Mouse (Mus musculus): ENCODE measurements around the gene Ptpre. TPM values are rescaled to one million over a fixed set of nuclear protein-coding genes. Genes with fewer than 3 reads are reported as not detected.

Gene Ptpre
- polyA plus RNA-seq, 1 experiment from 2014 or later = 2.4 TPM

DNA sequence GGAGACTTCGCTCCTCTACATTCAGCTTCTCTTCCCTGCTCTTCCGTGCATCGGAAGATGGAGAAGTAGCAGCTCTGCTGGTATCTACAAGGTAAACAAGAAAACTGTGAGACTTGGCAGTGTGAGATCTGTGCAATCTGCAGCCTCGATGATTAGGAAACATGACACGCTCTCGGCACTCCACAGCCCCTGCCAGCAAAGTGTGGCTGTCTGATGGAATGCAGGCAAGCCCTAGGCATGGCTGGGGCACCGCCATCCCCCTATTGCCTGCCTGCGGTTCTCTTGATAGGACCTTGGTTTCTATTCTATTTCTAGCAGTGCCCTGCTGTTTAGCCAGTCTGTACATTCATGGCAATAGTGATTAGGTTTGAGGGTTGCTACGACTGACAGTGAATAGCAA is 59.7 kb downstream of the Ptpre start:
- WGBS = 37% methylated on average over 9 of the region's 9 CpGs
- Histone ChIP-seq H3K27me3 (replicated peaks; ENCODE audit: control insufficient read depth, insufficient read depth, low read length) (no peaks in the 10 kb centered on the region), H3K36me3 (ENCODE audit: control insufficient read depth, insufficient read depth, low read length) (no peaks in the 10 kb centered on the region), H3K9me3 (ENCODE audit: control insufficient read depth, low read length) (no peaks in the 10 kb centered on the region), H3K9ac (ENCODE audit: low read depth, low read length) (no peak overlapping the region), H3K27ac (ENCODE audit: low read length) (no peak overlapping the region), H3K4me2 (ENCODE audit: low read depth, low read length) (no peak overlapping the region; the same call in 1 of the 2 replicates), H3K4me1 (ENCODE audit: control insufficient read depth, insufficient read depth, low read length) (peaks cover 21% of the 10 kb centered on the region), H3K4me3 (ENCODE audit: low read length) (no peak overlapping the region)
- peak; percentile 52; the same call in 1 of the 2 replicates for ATAC-seq

DNA sequence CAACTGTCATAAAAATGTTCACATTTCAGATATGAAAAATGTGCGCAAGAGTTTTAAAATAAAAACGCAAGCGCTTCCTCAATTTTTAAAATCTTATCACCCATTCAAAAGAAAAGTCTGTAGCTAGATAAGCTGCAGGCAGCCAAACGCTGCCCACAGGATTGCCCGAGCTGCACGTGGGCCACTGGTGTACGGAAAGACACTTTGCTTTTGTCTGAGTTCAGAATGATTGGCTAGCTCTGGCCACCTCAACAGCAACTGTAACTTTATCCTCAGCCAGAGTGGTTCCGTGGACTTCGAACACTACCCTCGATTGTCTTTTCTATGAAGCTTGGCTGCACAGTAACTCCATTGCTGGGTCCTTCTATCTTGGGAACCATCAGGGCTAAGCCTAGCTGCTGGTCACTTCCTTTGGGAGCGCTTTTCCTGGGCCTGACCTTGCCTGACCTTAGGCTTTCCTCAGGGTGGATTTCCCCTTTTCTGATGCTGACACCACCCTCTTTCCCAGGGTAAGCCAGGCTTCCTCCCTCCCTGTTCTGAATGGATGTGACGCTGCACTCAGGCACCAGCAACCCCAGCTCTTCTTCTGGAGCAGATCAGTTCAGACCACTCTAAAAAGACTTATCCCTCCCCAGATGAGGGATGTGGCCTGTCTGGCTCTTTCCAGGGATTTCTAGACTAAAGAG is 60.5 kb downstream of the Ptpre start:
- no peak overlapping the region for H3K4me2 ChIP-seq (ENCODE audit: low read depth, low read length)
- H3K4me1 ChIP-seq (ENCODE audit: control insufficient read depth, insufficient read depth, low read length) = peaks cover 21% of the 10 kb centered on the region
- H3K9ac ChIP-seq (ENCODE audit: low read depth, low read length) = no peak overlapping the region

DNA sequence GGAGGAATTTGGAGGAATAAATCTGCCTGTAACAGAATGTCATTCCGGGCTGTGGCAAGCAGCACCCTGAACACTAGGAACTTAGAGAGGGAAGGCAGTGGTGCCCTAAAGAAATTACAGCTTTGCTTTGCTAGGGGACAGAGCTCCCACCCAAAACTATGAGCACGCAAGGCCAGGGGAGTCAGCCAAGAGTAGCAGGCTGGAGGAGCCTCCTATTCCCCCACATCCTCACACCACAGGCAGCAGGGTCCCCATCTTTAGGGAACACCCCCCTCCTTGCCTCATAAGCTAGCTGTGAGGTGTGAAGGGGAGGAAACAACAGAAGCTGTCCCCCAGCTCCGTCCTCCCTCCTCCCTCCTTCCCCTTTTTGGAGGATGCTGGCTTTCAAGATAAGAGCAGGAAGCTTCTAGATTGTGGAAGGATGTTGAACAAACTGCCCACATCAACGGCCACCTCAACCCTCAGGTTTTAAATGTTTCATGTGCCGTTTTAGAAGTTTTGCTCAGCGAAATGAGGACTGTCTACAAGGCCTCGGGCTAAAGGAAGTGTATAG is 61.1 kb downstream of the Ptpre start:
- ATAC-seq = no peak
- Histone ChIP-seq H3K9me3 (ENCODE audit: control insufficient read depth, low read length) (no peaks in the 10 kb centered on the region), H3K9ac (ENCODE audit: low read depth, low read length) (no peak overlapping the region), H3K4me1 (ENCODE audit: control insufficient read depth, insufficient read depth, low read length) (peaks cover 21% of the 10 kb centered on the region), H3K27ac (ENCODE audit: low read length) (no peak overlapping the region), H3K4me3 (ENCODE audit: low read length) (no peak overlapping the region), H3K36me3 (ENCODE audit: control insufficient read depth, insufficient read depth, low read length) (no peaks in the 10 kb centered on the region), H3K27me3 (replicated peaks; ENCODE audit: control insufficient read depth, insufficient read depth, low read length) (no peaks in the 10 kb centered on the region), H3K4me2 (ENCODE audit: low read depth, low read length) (no peak overlapping the region)
- WGBS = 63% methylated on average over 7 of the region's 7 CpGs

More for the DNA sequence above, 60.5 kb downstream of the Ptpre start:
- Histone ChIP-seq H3K9me3 (ENCODE audit: control insufficient read depth, low read length) (no peaks in the 10 kb centered on the region), H3K4me3 (ENCODE audit: low read length) (no peak overlapping the region), H3K36me3 (ENCODE audit: control insufficient read depth, insufficient read depth, low read length) (no peaks in the 10 kb centered on the region), H3K27me3 (replicated peaks; ENCODE audit: control insufficient read depth, insufficient read depth, low read length) (no peaks in the 10 kb centered on the region), H3K27ac (ENCODE audit: low read length) (no peak overlapping the region)
- WGBS = 47% methylated on average over 12 of the region's 12 CpGs
- peak; percentile 68 for ATAC-seq

DNA sequence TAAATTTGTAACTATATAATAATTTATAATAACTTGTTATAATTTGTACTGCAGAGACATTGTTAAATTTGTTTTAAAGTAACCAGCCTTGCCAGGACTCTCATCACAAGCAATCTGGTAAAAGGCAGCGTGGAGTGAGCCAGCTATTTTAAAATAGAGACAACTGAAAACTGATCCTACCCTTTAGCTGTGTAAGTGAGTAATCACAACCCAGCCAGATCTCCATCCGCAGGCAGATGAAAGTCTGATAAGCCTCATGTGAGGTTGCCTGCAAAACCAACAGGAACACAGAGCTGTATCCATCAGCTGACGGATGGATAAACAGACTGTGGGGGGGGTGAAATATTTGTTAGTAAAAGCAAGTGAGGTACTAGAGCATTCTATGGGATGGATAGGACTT is 62.8 kb downstream of the Ptpre start:
- Histone ChIP-seq H3K4me1 (ENCODE audit: control insufficient read depth, insufficient read depth, low read length) (peaks cover 21% of the 10 kb centered on the region), H3K9me3 (ENCODE audit: control insufficient read depth, low read length) (no peaks in the 10 kb centered on the region), H3K4me3 (ENCODE audit: low read length) (no peak overlapping the region), H3K4me2 (ENCODE audit: low read depth, low read length) (no peak overlapping the region), H3K27me3 (replicated peaks; ENCODE audit: control insufficient read depth, insufficient read depth, low read length) (no peaks in the 10 kb centered on the region), H3K27ac (ENCODE audit: low read length) (no peak overlapping the region), H3K36me3 (ENCODE audit: control insufficient read depth, insufficient read depth, low read length) (no peaks in the 10 kb centered on the region), H3K9ac (ENCODE audit: low read depth, low read length) (no peak overlapping the region)
- no peak for ATAC-seq
- WGBS = 60% methylated on average over 3 of the region's 3 CpGs

DNA sequence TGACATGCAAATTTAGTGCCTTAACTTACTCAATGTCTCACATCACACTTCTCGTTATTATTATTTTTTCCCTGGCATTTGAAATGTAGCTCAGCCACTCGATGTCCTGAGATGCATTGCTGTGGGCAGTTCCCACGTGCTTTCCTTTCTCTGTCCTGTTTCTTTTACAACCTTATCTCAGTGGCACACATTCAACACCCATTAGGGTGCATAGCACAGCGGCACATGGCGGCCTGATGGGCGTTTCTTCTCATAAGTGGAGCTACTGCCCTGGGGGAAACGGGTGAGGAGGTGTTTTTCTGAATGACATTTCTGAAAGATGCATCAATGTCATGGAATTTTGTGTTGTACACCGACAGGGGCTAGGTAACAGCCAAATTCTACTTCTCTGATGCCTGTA is 64.3 kb downstream of the Ptpre start:
- Histone ChIP-seq H3K4me1 (ENCODE audit: control insufficient read depth, insufficient read depth, low read length) (peaks cover 14% of the 10 kb centered on the region), H3K36me3 (ENCODE audit: control insufficient read depth, insufficient read depth, low read length) (no peaks in the 10 kb centered on the region), H3K9ac (ENCODE audit: low read depth, low read length) (no peak overlapping the region), H3K4me3 (ENCODE audit: low read length) (no peak overlapping the region), H3K9me3 (ENCODE audit: control insufficient read depth, low read length) (no peaks in the 10 kb centered on the region), H3K27ac (ENCODE audit: low read length) (no peak overlapping the region), H3K4me2 (ENCODE audit: low read depth, low read length) (no peak overlapping the region), H3K27me3 (replicated peaks; ENCODE audit: control insufficient read depth, insufficient read depth, low read length) (no peaks in the 10 kb centered on the region)
- WGBS = 83% methylated on average over 8 of the region's 8 CpGs
- no peak for ATAC-seq

DNA sequence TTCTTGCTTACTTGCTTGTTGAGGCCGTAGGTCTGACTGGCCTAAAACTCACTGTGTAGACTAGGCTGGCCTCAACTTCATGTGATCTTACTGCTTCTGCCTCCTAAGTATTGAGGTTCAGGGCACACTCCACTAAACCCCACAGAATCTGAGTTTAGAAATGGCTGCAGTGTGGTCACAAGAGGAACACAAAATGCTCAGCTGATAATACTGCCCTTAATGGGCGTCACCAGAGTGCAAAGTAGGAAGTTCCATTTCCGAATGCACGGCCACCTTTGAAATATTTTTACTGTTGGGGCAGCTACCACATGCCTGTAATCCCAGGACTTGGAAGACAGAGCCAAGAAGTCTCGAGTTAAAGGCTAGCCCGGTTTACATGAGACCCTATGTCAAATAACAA is 65.0 kb downstream of the Ptpre start:
- Histone ChIP-seq H3K36me3 (ENCODE audit: control insufficient read depth, insufficient read depth, low read length) (no peaks in the 10 kb centered on the region), H3K27me3 (replicated peaks; ENCODE audit: control insufficient read depth, insufficient read depth, low read length) (no peaks in the 10 kb centered on the region), H3K4me3 (ENCODE audit: low read length) (no peak overlapping the region), H3K9me3 (ENCODE audit: control insufficient read depth, low read length) (no peaks in the 10 kb centered on the region), H3K4me2 (ENCODE audit: low read depth, low read length) (no peak overlapping the region), H3K9ac (ENCODE audit: low read depth, low read length) (no peak overlapping the region), H3K27ac (ENCODE audit: low read length) (no peak overlapping the region), H3K4me1 (ENCODE audit: control insufficient read depth, insufficient read depth, low read length) (peaks cover 7% of the 10 kb centered on the region)
- no peak for ATAC-seq
- 87% methylated on average over 6 of the region's 6 CpGs for WGBS

DNA sequence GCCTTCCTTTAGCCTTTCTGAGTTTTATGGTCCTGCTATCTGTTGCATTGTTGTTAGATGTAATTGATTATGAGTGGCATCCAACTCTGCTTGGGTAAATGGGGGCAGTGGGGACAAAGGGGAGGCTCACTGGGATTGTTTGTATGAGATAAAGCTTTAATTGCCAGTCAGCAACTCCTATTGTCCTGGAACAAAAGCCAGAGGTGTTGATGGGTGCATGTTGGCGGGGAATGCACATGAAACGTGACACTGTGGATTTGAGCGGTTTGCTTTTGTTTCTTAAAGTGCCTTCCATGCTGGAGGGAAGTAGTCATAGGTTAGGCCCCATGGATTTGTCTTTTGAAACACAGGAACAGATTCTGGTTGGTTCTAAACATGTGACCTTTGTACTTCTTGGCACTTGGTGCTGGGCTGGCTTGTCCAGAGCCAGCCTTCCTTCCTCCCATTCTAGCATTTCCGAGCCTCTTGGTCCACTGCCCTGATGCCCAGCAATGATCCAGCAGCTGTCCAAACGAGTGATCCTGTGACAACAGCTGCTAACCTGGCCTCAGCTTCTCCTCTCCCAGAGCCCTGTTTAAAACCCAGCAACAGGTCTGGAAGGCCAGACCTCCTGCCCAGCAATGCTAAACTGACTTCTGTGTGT is 65.7 kb downstream of the Ptpre start:
- Histone ChIP-seq H3K4me1 (ENCODE audit: control insufficient read depth, insufficient read depth, low read length) (peaks cover 4% of the 10 kb centered on the region), H3K9me3 (ENCODE audit: control insufficient read depth, low read length) (no peaks in the 10 kb centered on the region), H3K27ac (ENCODE audit: low read length) (0 out of 2 replicates have a peak overlapping the region, but pooled peaks have one; percentile 8), H3K27me3 (replicated peaks; ENCODE audit: control insufficient read depth, insufficient read depth, low read length) (no peaks in the 10 kb centered on the region), H3K4me2 (ENCODE audit: low read depth, low read length) (no peak overlapping the region), H3K4me3 (ENCODE audit: low read length) (no peak overlapping the region), H3K36me3 (ENCODE audit: control insufficient read depth, insufficient read depth, low read length) (no peaks in the 10 kb centered on the region), H3K9ac (ENCODE audit: low read depth, low read length) (no peak overlapping the region)
- WGBS = 48% methylated on average over 5 of the region's 5 CpGs
- ATAC-seq = no peak

DNA sequence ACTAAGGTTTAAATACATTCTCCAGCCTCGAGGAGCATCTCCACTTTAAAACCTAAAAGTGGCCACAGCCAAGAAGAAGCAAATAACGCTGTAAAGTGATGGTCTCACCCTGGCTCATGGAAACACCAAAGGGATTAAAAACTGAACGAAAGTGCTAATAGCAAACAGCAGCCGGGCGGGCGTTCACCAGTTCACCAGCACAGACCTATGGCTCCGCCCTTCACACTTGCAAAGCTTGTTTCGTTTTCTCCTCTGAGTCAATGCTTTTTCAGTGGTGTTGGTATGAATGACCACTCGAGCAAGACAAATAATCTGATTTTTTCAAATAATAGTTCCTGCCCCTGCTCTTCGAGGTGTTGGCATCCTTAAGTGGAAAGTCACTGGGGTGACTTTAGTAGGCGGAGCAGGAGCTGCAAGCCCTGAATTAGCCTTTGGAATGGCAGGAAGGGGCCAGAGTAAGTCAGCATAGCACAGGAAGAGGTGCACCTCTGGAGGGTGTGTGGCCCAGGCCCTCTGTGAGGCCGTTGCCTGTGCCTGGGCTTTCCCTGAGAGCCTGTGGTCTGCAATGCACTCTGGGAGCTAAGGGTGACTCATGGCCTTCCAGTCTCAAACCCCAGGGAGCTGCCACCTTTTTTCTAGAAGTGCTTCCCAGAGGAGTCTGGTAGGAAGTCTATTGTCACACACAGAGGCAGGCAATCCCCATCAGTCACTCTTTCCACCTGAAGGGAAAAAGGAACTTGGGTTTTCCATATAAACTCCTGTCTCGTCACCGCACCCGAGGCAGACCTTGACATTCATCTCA is 67.9 kb downstream of the Ptpre start:
- Histone ChIP-seq H3K36me3 (ENCODE audit: control insufficient read depth, insufficient read depth, low read length) (no peaks in the 10 kb centered on the region), H3K4me3 (ENCODE audit: low read length) (no peak overlapping the region), H3K9me3 (ENCODE audit: control insufficient read depth, low read length) (no peaks in the 10 kb centered on the region), H3K4me2 (ENCODE audit: low read depth, low read length) (peak overlapping the region; percentile 34), H3K27ac (ENCODE audit: low read length) (peak overlapping the region; percentile 64), H3K4me1 (ENCODE audit: control insufficient read depth, insufficient read depth, low read length) (peaks cover 14% of the 10 kb centered on the region), H3K9ac (ENCODE audit: low read depth, low read length) (peak overlapping the region; percentile 48; the same call in 1 of the 2 replicates), H3K27me3 (replicated peaks; ENCODE audit: control insufficient read depth, insufficient read depth, low read length) (no peaks in the 10 kb centered on the region)
- peak; percentile 82 for ATAC-seq
- WGBS = 53% methylated on average over 15 of the region's 15 CpGs

DNA sequence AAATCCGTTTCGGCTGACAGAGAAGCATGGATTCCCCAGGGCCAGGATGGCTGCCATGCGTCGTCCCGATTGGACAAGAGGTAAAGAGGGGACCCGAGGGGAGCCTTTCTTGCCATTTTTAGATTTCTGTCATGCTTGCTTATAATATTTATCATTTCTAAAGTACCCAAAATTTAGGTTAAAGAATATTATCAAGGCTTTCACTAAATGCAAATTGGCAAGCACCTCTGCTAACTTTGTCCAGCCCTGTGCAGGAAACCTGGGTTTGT is 68.5 kb downstream of the Ptpre start:
- Histone ChIP-seq H3K4me2 (ENCODE audit: low read depth, low read length) (no peak overlapping the region), H3K4me1 (ENCODE audit: control insufficient read depth, insufficient read depth, low read length) (peaks cover 14% of the 10 kb centered on the region), H3K36me3 (ENCODE audit: control insufficient read depth, insufficient read depth, low read length) (no peaks in the 10 kb centered on the region), H3K4me3 (ENCODE audit: low read length) (no peak overlapping the region), H3K9ac (ENCODE audit: low read depth, low read length) (no peak overlapping the region), H3K9me3 (ENCODE audit: control insufficient read depth, low read length) (no peaks in the 10 kb centered on the region), H3K27me3 (replicated peaks; ENCODE audit: control insufficient read depth, insufficient read depth, low read length) (no peaks in the 10 kb centered on the region), H3K27ac (ENCODE audit: low read length) (peak overlapping the region; percentile 64; the same call in 1 of the 2 replicates)
- no peak for ATAC-seq
- WGBS = 77% methylated on average over 6 of the region's 6 CpGs
